Mouse (Mus musculus) heart, adult 2 months (tissue): ENCODE results near the gene Bcar3.
A peak's percentile ranks its signal among the peaks of the same experiment; 100 is the strongest.

ENCODE experiments used
- CTCF ChIP-seq: fragments of 200-600 bp; IDR thresholded peaks from 2 replicates; pipeline ENCODE4 v1.8.1; 2022; ENCODE audit warnings: antibody characterized with exemption, mild to moderate bottlenecking, moderate library complexity
- EP300 ChIP-seq: fragments of 200-500 bp; IDR thresholded peaks from 2 replicates; pipeline ENCODE4 v1.6.1; 2011; ENCODE audit warnings: low read depth, low read length, control low read depth; ENCODE audit not compliant: insufficient read depth
- POLR2A ChIP-seq: fragments of 200-500 bp; IDR thresholded peaks from 2 replicates; pipeline ENCODE4 v1.6.1; 2011; ENCODE audit warnings: mild to moderate bottlenecking, low read depth, low read length, control low read depth; ENCODE audit not compliant: insufficient read depth

DNA sequence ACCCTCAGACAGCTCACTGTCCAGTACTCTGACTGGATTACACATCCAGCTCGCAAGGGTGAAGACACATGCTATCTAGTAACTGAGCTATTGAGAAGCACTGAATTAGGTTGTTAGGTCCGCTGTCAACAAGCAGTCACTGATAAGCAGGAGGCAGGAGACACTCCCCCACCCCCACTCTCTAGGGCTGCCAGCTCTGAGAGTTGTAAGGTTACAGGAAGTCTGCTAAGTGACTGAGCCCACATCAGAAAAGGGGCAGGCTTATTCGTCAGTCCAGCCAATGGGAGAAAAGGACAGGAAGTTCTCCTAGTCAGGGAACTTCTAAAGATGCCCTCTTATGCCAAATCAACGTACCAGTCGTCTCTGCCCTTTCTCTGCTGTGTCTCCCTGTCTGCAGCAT lies 180.1 kb downstream of the Bcar3 start:
- TF ChIP-seq CTCF (no peak), POLR2A (no peak), EP300 (peak; percentile 74; the same call in 1 of the 2 replicates)
